29 mouse cellular contexts compared by ENCODE assay signal in the genomic region with DNA sequence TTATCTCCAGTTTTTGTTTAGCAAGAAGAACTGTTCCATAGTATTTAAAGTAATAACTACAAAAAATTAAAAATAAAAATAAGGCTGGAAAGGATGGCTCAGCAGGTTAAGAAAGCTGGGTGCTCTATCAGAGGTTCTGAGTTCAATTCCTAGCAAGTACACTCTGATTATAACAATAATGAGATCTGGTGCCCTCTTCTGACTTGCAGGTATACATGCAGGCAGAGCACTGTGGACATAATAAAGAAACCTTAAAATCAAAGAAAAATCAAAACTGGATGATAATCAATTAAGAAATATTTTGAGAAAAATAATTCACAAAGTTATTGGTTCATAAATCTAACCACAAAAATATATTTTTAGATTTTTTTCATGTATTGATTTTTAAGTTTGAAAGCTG.
DNase-seq lines count a peak whose midpoint lies in the region; ATAC-seq and TF ChIP-seq lines count a peak whose summit lies in the region.
"Had no signal": no experiment of that assay in that cellular context is flagged by ENCODE, and none has a peak within 500 bp of the region (broad histone marks: within the 10 kb centered on the region; RNA-seq: fewer than 3 reads in every experiment).

No protein-coding gene starts in this region.

- peak; percentile 75 for TF ChIP-seq CTCF in layer of hippocampus, adult 2 months (conservative IDR thresholded peaks at IDR 0.05)
- no peak for TF ChIP-seq CTCF in brain, embryonic 14.5 days (IDR thresholded peaks at IDR 0.05; ENCODE audit: borderline replicate concordance, extremely low read depth, insufficient read depth, insufficient read length)

- H3K27ac ChIP-seq in forebrain, embryonic 14.5 days (ENCODE audit: low read depth, low read length), result no peak overlapping the region
- H3K27ac ChIP-seq in forebrain, embryonic 10.5 days, result no peak overlapping the region
- H3K27ac ChIP-seq in layer of hippocampus, adult 2 months, result no peak overlapping the region
- H3K27ac ChIP-seq: embryonic facial prominence, embryonic 12.5 days; hindbrain, embryonic 13.5 days; limb, embryonic 10.5 days; limb, embryonic 15.5 days; liver, embryonic 13.5 days; neural tube, embryonic 15.5 days; stomach, embryonic 15.5 days had no signal

- no peaks in the 10 kb centered on the region for H3K4me1 ChIP-seq in forebrain, embryonic 14.5 days (ENCODE audit: control insufficient read depth, insufficient read depth, low read length)
- H3K4me1 ChIP-seq in forebrain, embryonic 10.5 days, result no peaks in the 10 kb centered on the region
- H3K4me1 ChIP-seq: embryonic facial prominence, embryonic 12.5 days; hindbrain, embryonic 13.5 days; limb, embryonic 10.5 days; limb, embryonic 15.5 days; liver, embryonic 13.5 days; neural tube, embryonic 15.5 days; stomach, embryonic 15.5 days had no signal

- no peak overlapping the region for H3K4me2 ChIP-seq in forebrain, embryonic 14.5 days (ENCODE audit: low read length)
- H3K4me2 ChIP-seq: embryonic facial prominence, embryonic 12.5 days; heart, embryonic 11.5 days; hindbrain, embryonic 13.5 days; limb, embryonic 15.5 days; liver, embryonic 13.5 days; midbrain, embryonic 11.5 days; neural tube, embryonic 15.5 days; stomach, embryonic 15.5 days had no signal

- TF ChIP-seq POLR2A in brain, embryonic 14.5 days (IDR thresholded peaks at IDR 0.05; ENCODE audit: borderline replicate concordance, extremely low read depth, insufficient read depth, insufficient read length, poor library complexity, severe bottlenecking), result no peak

- DNase-seq in forebrain, embryonic 14.5 days (ENCODE audit: low spot score), result peak; percentile 18
- no peak for DNase-seq in forebrain, embryonic 10.5 days (ENCODE audit: extremely low spot score, low spot score)
- DNase-seq in layer of hippocampus, adult 2 months (ENCODE audit: low spot score in 2 of 2), result peak in 1 of 2 experiments; percentile 11
- no peak for DNase-seq in layer of hippocampus, adult 9-10 months (ENCODE audit: low spot score)
- DNase-seq in 416B (ENCODE audit: low read depth), result peak; percentile 1
- DNase-seq in brain, embryonic 14.5 days (ENCODE audit: low read depth), result peak; percentile 14
- no peak for DNase-seq in urinary bladder, postnatal 4 days (ENCODE audit: low spot score in 2 of 2)
- DNase-seq: adrenal gland, postnatal 25 days; cerebellum, adult 8-10 months; cerebellum, postnatal 25 days; gastrocnemius, postnatal 14 days; heart, postnatal 36 days; kidney, adult 9 months; kidney, postnatal 25 days; liver, embryonic 13.5 days; lung, adult 18-20 months; lung, postnatal 14 days; retina, postnatal 1 day; right cerebral cortex, postnatal 25 days; thymus, postnatal 14 days had no signal

- no peak overlapping the region for H3K4me3 ChIP-seq in forebrain, embryonic 14.5 days (ENCODE audit: low read depth, low read length)
- no peak overlapping the region for H3K4me3 ChIP-seq in forebrain, embryonic 10.5 days
- no peak overlapping the region for H3K4me3 ChIP-seq in layer of hippocampus, adult 2 months
- H3K4me3 ChIP-seq: embryonic facial prominence, embryonic 12.5 days; hindbrain, embryonic 13.5 days; limb, embryonic 10.5 days; limb, embryonic 15.5 days; liver, embryonic 13.5 days; neural tube, embryonic 15.5 days; stomach, embryonic 15.5 days had no signal

- H3K27me3 ChIP-seq in forebrain, embryonic 14.5 days (replicated peaks; ENCODE audit: control insufficient read depth, insufficient read depth, low read length), result no peaks in the 10 kb centered on the region
- no peaks in the 10 kb centered on the region for H3K27me3 ChIP-seq in forebrain, embryonic 10.5 days (ENCODE audit: poor library complexity, severe bottlenecking)
- H3K27me3 ChIP-seq: embryonic facial prominence, embryonic 12.5 days; hindbrain, embryonic 13.5 days; limb, embryonic 15.5 days; liver, embryonic 13.5 days; neural tube, embryonic 15.5 days; stomach, embryonic 15.5 days had no signal

- no peaks in the 10 kb centered on the region for H3K36me3 ChIP-seq in forebrain, embryonic 14.5 days (ENCODE audit: control insufficient read depth, insufficient read depth, low read length)
- no peaks in the 10 kb centered on the region for H3K36me3 ChIP-seq in forebrain, embryonic 10.5 days (replicated peaks)
- H3K36me3 ChIP-seq: embryonic facial prominence, embryonic 12.5 days; hindbrain, embryonic 13.5 days; limb, embryonic 10.5 days; limb, embryonic 15.5 days; liver, embryonic 13.5 days; neural tube, embryonic 15.5 days; stomach, embryonic 15.5 days had no signal

- ATAC-seq in forebrain, embryonic 14.5 days, result no peak
- ATAC-seq: intestine, postnatal 0 days had no signal

- H3K9me3 ChIP-seq in forebrain, embryonic 14.5 days (replicated peaks; ENCODE audit: control insufficient read depth, low read length), result no peaks in the 10 kb centered on the region
- no peaks in the 10 kb centered on the region for H3K9me3 ChIP-seq in forebrain, embryonic 10.5 days
- H3K9me3 ChIP-seq: embryonic facial prominence, embryonic 12.5 days; limb, embryonic 10.5 days; limb, embryonic 15.5 days; liver, embryonic 13.5 days; neural tube, embryonic 15.5 days; stomach, embryonic 15.5 days had no signal

- no peak overlapping the region for H3K9ac ChIP-seq in forebrain, embryonic 14.5 days (ENCODE audit: low read length)
- H3K9ac ChIP-seq: embryonic facial prominence, embryonic 12.5 days; hindbrain, embryonic 13.5 days; limb, embryonic 15.5 days; liver, embryonic 13.5 days; neural tube, embryonic 15.5 days; stomach, embryonic 15.5 days had no signal

Comparison
In these comparisons a context has a peak if more than half of its experiments do, and no peak if none do; other contexts are left out.
1. DNase-seq: peak in forebrain, embryonic 14.5 days (single experiment), 416B (single experiment) and brain, embryonic 14.5 days (single experiment); none in forebrain, embryonic 10.5 days (single experiment), layer of hippocampus, adult 9-10 months (single experiment) and urinary bladder, postnatal 4 days (0 of 2).